Mouse (Mus musculus) small intestine, adult 2 months (tissue): Measurements from ENCODE around the gene Prm1. TPM values are rescaled to one million over a fixed set of nuclear protein-coding genes. Genes with fewer than 3 reads are reported as not detected.

ENCODE experiments used
- H3K27ac ChIP-seq: fragments of 200-500 bp; 2 replicates; pipeline ENCODE4 v1.5.1; 2012; ENCODE audit warnings: low read depth, low read length, control low read depth, inconsistent platforms; ENCODE audit not compliant: insufficient read depth
- H3K27me3 ChIP-seq: fragments of 200-500 bp; 2 replicates; pipeline ENCODE4 v1.6.1; 2012; ENCODE audit warnings: mild to moderate bottlenecking, moderate library complexity, low read length, inconsistent platforms; ENCODE audit not compliant: control insufficient read depth, insufficient read depth
- H3K36me3 ChIP-seq: fragments of 200-500 bp; 2 replicates; pipeline ENCODE4 v1.6.1; 2012; ENCODE audit warnings: mild to moderate bottlenecking, low read length, control low read depth, inconsistent platforms; ENCODE audit not compliant: control insufficient read depth, insufficient read depth
- H3K4me1 ChIP-seq: fragments of 200-500 bp; 2 replicates; pipeline ENCODE4 v1.6.1; 2012; ENCODE audit warnings: low read length, inconsistent platforms, mixed read lengths; ENCODE audit not compliant: control insufficient read depth, insufficient read depth, insufficient read length
- H3K4me3 ChIP-seq: fragments of 200-500 bp; 2 replicates; pipeline ENCODE4 v1.5.1; 2012; ENCODE audit warnings: low read depth, mild to moderate bottlenecking, control low read depth, inconsistent platforms, low read length, moderate library complexity
- CTCF ChIP-seq: fragments of 200-500 bp; IDR thresholded peaks from 2 replicates; pipeline ENCODE4 v1.5.1; 2012; ENCODE audit warnings: low read depth, mild to moderate bottlenecking, control low read depth, inconsistent platforms, low read length, moderate library complexity, mixed read lengths; ENCODE audit not compliant: insufficient replicate concordance, insufficient read length; ENCODE audit errors: extremely low read depth
- POLR2A ChIP-seq: fragments of 200-500 bp; IDR thresholded peaks from 2 replicates; pipeline ENCODE4 v1.6.1; 2012; ENCODE audit warnings: low read depth, mild to moderate bottlenecking, control low read depth, inconsistent platforms, low read length, moderate library complexity
- WGBS: fragments of 180-500 bp; shearing (Covaris S2); methylation state at CpG from one replicate; pipeline ENCODE4 v1.1.7; 2018; 5-methylcytosine and 5-hydroxymethylcytosine counted together
- polyA plus RNA-seq: library from polyadenylated mRNA; depleted of rRNA; stranded (reverse); fragments of >200 nt; gene quantifications from 2 replicates; pipeline ENCODE4 v1.2.3, GENCODE M21; 2012; rRNA removed

The Prm1 gene
- polyA plus RNA-seq, 1 experiment: not detected

- Histone ChIP-seq H3K27ac (no peak overlapping the region), H3K4me1 (peaks cover 28% of the 10 kb centered on the region), H3K4me3 (no peak overlapping the region), H3K36me3 (no peaks in the 10 kb centered on the region), H3K27me3 (no peaks in the 10 kb centered on the region)
- 48% methylated on average over 7 of the region's 7 CpGs for WGBS
- TF ChIP-seq CTCF (no peak), POLR2A (no peak)
These were observed 56.4 kb downstream of the Prm1 start for GRCm38 (mm10) chr16:10749226-10749625.

Other genes with a start within 250 kb of the Prm1 start
- 11.3 and 33.6 TPM in 2 replicates for gene Socs1, start 20.3 kb downstream of the Prm1 start, polyA plus RNA-seq
- gene Tnp2, start 17.2 kb downstream of the Prm1 start, polyA plus RNA-seq: not detected in 2 replicates
- gene Prm3, start 14.9 kb downstream of the Prm1 start, polyA plus RNA-seq: not detected in 2 replicates
- not detected in 2 replicates for gene Prm2, start 9.7 kb downstream of the Prm1 start, polyA plus RNA-seq
- not detected in 2 replicates for gene Gm11172, start 7.1 kb upstream of the Prm1 start, polyA plus RNA-seq
- 3.1 and 8.4 TPM in 2 replicates for gene Rmi2, start 29.2 kb upstream of the Prm1 start, polyA plus RNA-seq